Mouse (Mus musculus) heart, embryonic 13.5 days (tissue): ENCODE measurements around the gene Adh7. TPM values are rescaled to one million over a fixed set of nuclear protein-coding genes. Genes with fewer than 3 reads are reported as not detected.

Experiments
- ATAC-seq: fragments of 200-750 bp; cut with Nextera tagmentation; 2 replicates; pipeline ENCODE4 v1.8.0; 2017; ENCODE audit warnings: moderate TSS enrichment; ENCODE audit not compliant: insufficient number of reproducible peaks, low FRiP score, low TSS enrichment; ENCODE audit errors: extremely low read depth
- H3K27ac ChIP-seq: fragments of 300-500 bp; sonication (generic); replicated peaks from 2 replicates; pipeline ENCODE4 v1.5.1; 2015; ENCODE audit warnings: moderate library complexity, mild to moderate bottlenecking, inconsistent platforms
- H3K27me3 ChIP-seq: fragments of 300-500 bp; sonication (generic); replicated peaks from 2 replicates; pipeline ENCODE4 v1.6.1; 2015; ENCODE audit warnings: mild to moderate bottlenecking, inconsistent platforms
- H3K36me3 ChIP-seq: fragments of 300-500 bp; sonication (generic); 2 replicates; pipeline ENCODE4 v1.6.1; 2015; ENCODE audit warnings: mild to moderate bottlenecking, inconsistent platforms
- H3K4me1 ChIP-seq: fragments of 300-500 bp; sonication (generic); 2 replicates; pipeline ENCODE4 v1.6.1; 2015; ENCODE audit warnings: inconsistent platforms
- H3K4me2 ChIP-seq: fragments of 300-500 bp; sonication (generic); 2 replicates; pipeline ENCODE4 v1.6.1; 2015; ENCODE audit warnings: inconsistent platforms, mild to moderate bottlenecking, moderate library complexity
- H3K4me3 ChIP-seq: fragments of 300-500 bp; sonication (generic); 2 replicates; pipeline ENCODE4 v1.5.1; 2015; ENCODE audit warnings: moderate library complexity, mild to moderate bottlenecking, inconsistent platforms
- H3K9ac ChIP-seq: fragments of 300-500 bp; sonication (generic); 2 replicates; pipeline ENCODE4 v1.6.1; 2015; ENCODE audit warnings: inconsistent platforms, mild to moderate bottlenecking, moderate library complexity
- H3K9me3 ChIP-seq: fragments of 300-500 bp; sonication (generic); 2 replicates; pipeline ENCODE4 v1.6.1; 2016; ENCODE audit warnings: inconsistent platforms
- WGBS: fragments of 180-500 bp; shearing (Covaris S2); methylation state at CpG from one replicate; pipeline ENCODE4 v1.1.7; 2015; ENCODE audit warnings: mixed read lengths; 5-methylcytosine and 5-hydroxymethylcytosine counted together
- polyA plus RNA-seq: library from polyadenylated mRNA; unstranded; fragments of >200 nt; fragmentation: Nextera tagmentation; extraction: Ambion mirVana; gene quantifications from 2 replicates; pipeline ENCODE4 v1.2.1, GENCODE M21; 2015

The Adh7 gene
- polyA plus RNA-seq, 1 experiment from 2014 or later, result 0.11 TPM

- no peaks in the 10 kb centered on the region for H3K9me3 ChIP-seq
- no peak overlapping the region for H3K27ac ChIP-seq
- H3K36me3 ChIP-seq, result no peaks in the 10 kb centered on the region
- no peak overlapping the region for H3K9ac ChIP-seq
- no peak overlapping the region for H3K4me2 ChIP-seq
- no peak for ATAC-seq
- no peaks in the 10 kb centered on the region for H3K4me1 ChIP-seq
- no peaks in the 10 kb centered on the region for H3K27me3 ChIP-seq
- WGBS, result 70% methylated on average over 5 of the region's 5 CpGs
- H3K4me3 ChIP-seq, result no peak overlapping the region
Measured at GRCm38 (mm10) chr3:138240942-138241341, 23.4 kb downstream of the Adh7 start.

- no peak for ATAC-seq
Measured at GRCm38 (mm10) chr3:138241371-138241770, 23.8 kb downstream of the Adh7 start.

DNA sequence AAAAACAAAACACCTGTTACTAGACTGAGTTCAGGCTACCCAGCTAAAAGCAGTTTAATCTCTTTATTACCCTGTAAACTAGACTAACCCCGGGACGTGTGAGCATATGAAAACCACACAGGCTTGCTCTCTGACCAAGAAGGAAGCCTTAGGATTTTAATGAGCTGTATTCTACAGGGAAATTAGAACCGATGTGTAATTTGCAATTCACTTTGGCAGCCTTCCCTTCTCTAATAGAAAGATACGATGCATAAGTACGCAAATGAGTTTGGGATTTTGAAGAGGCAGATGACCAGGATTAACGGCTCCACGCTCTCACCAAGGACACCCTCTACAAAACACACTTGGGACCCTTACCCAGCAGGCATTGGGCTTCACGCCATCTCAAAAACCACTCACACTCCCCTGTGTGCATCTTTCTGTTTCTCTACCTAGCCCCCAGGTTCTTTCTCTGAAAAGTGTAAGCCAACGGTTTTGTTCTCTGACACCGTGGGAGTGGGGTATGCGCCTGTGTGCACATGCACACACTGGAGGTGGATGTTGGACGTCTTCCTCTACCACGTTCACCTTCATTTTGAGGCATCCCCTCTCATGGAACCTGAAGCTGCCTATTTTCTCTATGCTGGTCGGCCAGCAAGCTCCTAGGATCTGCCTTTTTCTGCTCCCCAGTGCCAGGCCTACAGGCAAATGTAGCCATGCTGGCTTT lies 24.6 kb downstream of the Adh7 start:
- no peak for ATAC-seq
- H3K27me3 ChIP-seq, result no peaks in the 10 kb centered on the region
- no peaks in the 10 kb centered on the region for H3K9me3 ChIP-seq
- no peaks in the 10 kb centered on the region for H3K36me3 ChIP-seq
- H3K27ac ChIP-seq, result no peak overlapping the region
- H3K4me2 ChIP-seq, result no peak overlapping the region
- WGBS, result 80% methylated on average over 14 of the region's 14 CpGs
- H3K9ac ChIP-seq, result no peak overlapping the region
- H3K4me1 ChIP-seq, result no peaks in the 10 kb centered on the region
- H3K4me3 ChIP-seq, result no peak overlapping the region

More at GRCm38 (mm10) chr3:138241371-138241770, 23.8 kb downstream of the Adh7 start:
- no peak overlapping the region for H3K9ac ChIP-seq
- H3K36me3 ChIP-seq, result no peaks in the 10 kb centered on the region
- H3K4me1 ChIP-seq, result no peaks in the 10 kb centered on the region
- no peaks in the 10 kb centered on the region for H3K27me3 ChIP-seq
- H3K9me3 ChIP-seq, result no peaks in the 10 kb centered on the region
- H3K27ac ChIP-seq, result no peak overlapping the region
- H3K4me2 ChIP-seq, result no peak overlapping the region
- no peak overlapping the region for H3K4me3 ChIP-seq
- WGBS, result 34% methylated on average over 6 of the region's 6 CpGs

- Histone ChIP-seq H3K9me3 (no peaks in the 10 kb centered on the region), H3K4me1 (no peaks in the 10 kb centered on the region), H3K27ac (no peak overlapping the region), H3K4me2 (no peak overlapping the region), H3K27me3 (no peaks in the 10 kb centered on the region), H3K4me3 (no peak overlapping the region), H3K36me3 (no peaks in the 10 kb centered on the region), H3K9ac (no peak overlapping the region)
- no peak for ATAC-seq
- WGBS, result 84% methylated on average over 6 of the region's 6 CpGs
Measured at GRCm38 (mm10) chr3:138242933-138243332, 25.4 kb downstream of the Adh7 start.

- Histone ChIP-seq H3K36me3 (no peaks in the 10 kb centered on the region), H3K9ac (no peak overlapping the region), H3K4me2 (no peak overlapping the region), H3K9me3 (no peaks in the 10 kb centered on the region), H3K27ac (no peak overlapping the region), H3K4me3 (no peak overlapping the region), H3K27me3 (no peaks in the 10 kb centered on the region), H3K4me1 (no peaks in the 10 kb centered on the region)
- 73% methylated on average over 7 of the region's 7 CpGs for WGBS
- no peak for ATAC-seq
Measured at GRCm38 (mm10) chr3:138244338-138244874, 26.8 kb downstream of the Adh7 start.

GRCm38 (mm10) chr3:138246511-138247020 lies 29.0 kb downstream of the Adh7 start:
- Histone ChIP-seq H3K4me3 (no peak overlapping the region), H3K27ac (no peak overlapping the region), H3K4me1 (no peaks in the 10 kb centered on the region), H3K27me3 (no peaks in the 10 kb centered on the region), H3K9ac (no peak overlapping the region), H3K4me2 (no peak overlapping the region), H3K9me3 (no peaks in the 10 kb centered on the region), H3K36me3 (no peaks in the 10 kb centered on the region)
- ATAC-seq, result no peak

GRCm38 (mm10) chr3:138247241-138247640 lies 29.7 kb downstream of the Adh7 start:
- Histone ChIP-seq H3K27ac (no peak overlapping the region), H3K4me3 (no peak overlapping the region), H3K9ac (no peak overlapping the region), H3K4me2 (no peak overlapping the region), H3K4me1 (no peaks in the 10 kb centered on the region), H3K27me3 (no peaks in the 10 kb centered on the region), H3K36me3 (no peaks in the 10 kb centered on the region), H3K9me3 (no peaks in the 10 kb centered on the region)
- WGBS, result 74% methylated on average over 4 of the region's 4 CpGs
- no peak for ATAC-seq

DNA sequence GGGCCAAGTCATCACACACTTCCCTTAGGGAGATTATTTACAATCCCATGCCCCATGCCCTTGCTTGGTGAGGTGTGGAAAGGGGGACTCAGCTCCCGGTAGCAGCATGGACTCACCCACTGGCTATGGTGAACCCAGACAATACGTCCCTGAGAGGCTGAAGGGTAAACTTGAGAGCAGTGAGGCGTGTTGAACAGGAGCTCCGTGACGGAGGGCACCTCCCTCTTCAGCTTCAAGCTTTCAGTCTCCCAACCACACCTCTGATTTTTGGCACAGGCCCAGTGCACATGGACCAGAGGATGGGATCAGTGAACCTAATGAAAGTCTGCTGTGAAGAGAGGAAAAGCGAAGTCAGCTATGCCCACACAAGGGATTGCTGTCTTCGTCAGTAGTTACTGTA lies 30.5 kb downstream of the Adh7 start:
- ATAC-seq, result no peak
- Histone ChIP-seq H3K9ac (no peak overlapping the region), H3K27me3 (no peaks in the 10 kb centered on the region), H3K4me3 (no peak overlapping the region), H3K4me1 (no peaks in the 10 kb centered on the region), H3K4me2 (no peak overlapping the region), H3K27ac (no peak overlapping the region), H3K9me3 (no peaks in the 10 kb centered on the region), H3K36me3 (no peaks in the 10 kb centered on the region)
- WGBS, result 71% methylated on average over 7 of the region's 7 CpGs

DNA sequence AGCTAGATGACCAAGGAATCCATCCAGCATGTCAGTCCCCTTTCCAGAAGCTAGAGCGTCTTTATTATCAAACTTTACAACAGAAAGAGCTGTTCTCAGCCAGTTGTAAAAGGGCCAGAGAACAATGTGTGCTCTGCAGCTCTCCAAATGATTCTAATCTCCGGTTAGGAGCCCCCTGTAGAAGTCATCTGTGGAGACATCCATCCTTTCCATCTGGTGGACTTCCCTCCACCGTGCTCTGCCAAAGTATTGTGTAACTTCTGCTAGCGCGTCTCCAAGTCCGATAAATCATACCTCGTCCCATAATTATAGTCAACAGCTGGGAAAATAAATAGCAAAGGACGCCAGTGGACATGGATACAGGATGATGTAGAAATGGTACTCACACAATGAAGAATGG lies 31.2 kb downstream of the Adh7 start:
- no peak overlapping the region for H3K27ac ChIP-seq

GRCm38 (mm10) chr3:138251156-138251555 lies 33.6 kb downstream of the Adh7 start:
- ATAC-seq, result no peak
- Histone ChIP-seq H3K27me3 (no peaks in the 10 kb centered on the region), H3K36me3 (no peaks in the 10 kb centered on the region), H3K4me2 (no peak overlapping the region), H3K27ac (no peak overlapping the region), H3K9me3 (no peaks in the 10 kb centered on the region), H3K9ac (no peak overlapping the region), H3K4me3 (no peak overlapping the region), H3K4me1 (peaks cover 2% of the 10 kb centered on the region; the same call in 1 of the 2 replicates)
- WGBS, result 77% methylated on average over 6 of the region's 6 CpGs

More for the DNA sequence above, 31.2 kb downstream of the Adh7 start:
- no peak overlapping the region for H3K4me3 ChIP-seq
- no peaks in the 10 kb centered on the region for H3K4me1 ChIP-seq
- 85% methylated on average over 8 of the region's 8 CpGs for WGBS
- no peaks in the 10 kb centered on the region for H3K36me3 ChIP-seq
- no peaks in the 10 kb centered on the region for H3K9me3 ChIP-seq
- no peak for ATAC-seq
- H3K4me2 ChIP-seq, result no peak overlapping the region
- H3K27me3 ChIP-seq, result no peaks in the 10 kb centered on the region
- H3K9ac ChIP-seq, result no peak overlapping the region

- H3K4me1 ChIP-seq, result peaks cover 3% of the 10 kb centered on the region; the same call in 1 of the 2 replicates
- H3K9me3 ChIP-seq, result no peaks in the 10 kb centered on the region
- H3K4me3 ChIP-seq, result no peak overlapping the region
- no peak for ATAC-seq
- H3K36me3 ChIP-seq, result no peaks in the 10 kb centered on the region
- H3K4me2 ChIP-seq, result no peak overlapping the region
- H3K9ac ChIP-seq, result no peak overlapping the region
- 65% methylated on average over 5 of the region's 5 CpGs for WGBS
- H3K27ac ChIP-seq, result no peak overlapping the region
- H3K27me3 ChIP-seq, result no peaks in the 10 kb centered on the region
Measured at GRCm38 (mm10) chr3:138254205-138254604, 36.6 kb downstream of the Adh7 start.

DNA sequence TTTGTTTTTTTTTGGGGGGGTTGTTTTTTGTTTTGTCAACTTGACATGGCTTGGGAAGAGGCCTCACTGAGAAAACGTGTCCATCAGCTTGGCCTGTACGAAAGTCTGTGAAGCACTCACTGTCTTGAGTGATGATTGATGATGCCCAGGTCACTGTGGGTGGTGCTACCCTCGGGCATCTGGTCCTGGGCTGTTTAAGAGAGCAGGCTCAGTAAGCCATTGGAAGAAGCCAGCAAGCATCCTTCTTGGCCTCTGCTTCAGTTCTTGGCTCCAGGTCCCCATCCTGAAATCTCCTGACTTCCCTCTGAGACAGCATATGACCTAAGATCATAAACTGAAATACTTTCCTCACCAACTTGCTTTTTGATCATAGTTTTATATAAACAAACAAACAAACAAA lies 37.8 kb downstream of the Adh7 start:
- H3K36me3 ChIP-seq, result no peaks in the 10 kb centered on the region
- peaks cover 3% of the 10 kb centered on the region; the same call in 1 of the 2 replicates for H3K4me1 ChIP-seq
- H3K27ac ChIP-seq, result no peak overlapping the region
- H3K9me3 ChIP-seq, result no peaks in the 10 kb centered on the region
- no peak overlapping the region for H3K9ac ChIP-seq
- no peak overlapping the region for H3K4me2 ChIP-seq
- no peak for ATAC-seq
- H3K27me3 ChIP-seq, result no peaks in the 10 kb centered on the region
- H3K4me3 ChIP-seq, result no peak overlapping the region
- 26% methylated on average over 3 of the region's 3 CpGs for WGBS
